Mouse (Mus musculus): ENCODE results near the gene Cldn10. TPM values are rescaled to one million over a fixed set of nuclear protein-coding genes. Genes with fewer than 3 reads are reported as not detected.
A peak's percentile ranks its signal among the peaks of the same experiment; 100 is the strongest.

The Cldn10 gene
- polyA plus RNA-seq, 1 experiment from 2014 or later, result 0.99 TPM

DNA sequence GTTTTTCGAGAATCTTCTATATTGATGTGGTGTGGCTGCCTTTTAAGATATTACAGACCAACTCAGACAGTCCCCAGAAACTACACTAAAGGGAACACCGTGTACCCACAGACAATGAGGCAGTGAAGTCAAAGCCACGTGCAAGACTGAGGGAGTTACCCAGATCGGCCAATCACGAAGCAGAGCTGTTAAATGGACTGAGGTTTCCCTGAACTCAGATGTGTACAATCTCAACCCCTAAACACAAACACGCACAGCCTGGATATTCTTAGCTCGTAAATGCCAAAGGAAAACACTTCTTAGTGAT, 96.5 kb downstream of the Cldn10 start:
- 91% methylated on average over 7 of the region's 7 CpGs for WGBS
- Histone ChIP-seq H3K4me3 (no peak overlapping the region), H3K9me3 (replicated peaks) (no peaks in the 10 kb centered on the region), H3K27ac (replicated peaks) (no peak overlapping the region), H3K27me3 (ENCODE audit: low read depth, poor library complexity, severe bottlenecking) (no peaks in the 10 kb centered on the region), H3K4me1 (no peaks in the 10 kb centered on the region), H3K36me3 (peaks cover 97% of the 10 kb centered on the region)
- no peak for DNase-seq (ENCODE audit: low spot score)

DNA sequence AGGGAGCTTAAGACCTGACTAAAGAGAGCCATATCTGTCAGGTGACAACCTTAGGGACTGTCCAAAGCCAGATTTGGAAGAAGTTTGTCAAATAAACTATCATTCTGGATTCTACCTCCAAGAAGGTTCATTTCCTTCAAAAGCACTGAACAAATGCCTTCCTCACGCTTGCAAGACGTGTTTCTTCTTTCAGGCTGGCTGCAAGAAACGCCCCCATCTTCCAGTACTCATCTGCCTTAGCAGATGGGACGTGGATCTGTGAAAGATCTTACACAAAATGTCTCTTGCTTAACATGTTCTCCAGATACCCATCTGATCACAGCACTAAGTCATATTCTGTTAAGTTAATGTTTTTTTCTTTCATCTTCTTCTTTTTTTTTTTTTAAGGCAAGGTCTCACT, 102.4 kb downstream of the Cldn10 start:
- H3K27ac ChIP-seq (replicated peaks), result no peak overlapping the region
- peaks cover 95% of the 10 kb centered on the region for H3K36me3 ChIP-seq
- DNase-seq (ENCODE audit: low spot score), result no peak
- H3K4me3 ChIP-seq, result no peak overlapping the region
- WGBS, result 91% methylated on average over 4 of the region's 4 CpGs
- H3K27me3 ChIP-seq (ENCODE audit: low read depth, poor library complexity, severe bottlenecking), result no peaks in the 10 kb centered on the region
- no peaks in the 10 kb centered on the region for H3K4me1 ChIP-seq
- H3K9me3 ChIP-seq (replicated peaks), result no peaks in the 10 kb centered on the region

GRCm38 (mm10) chr14:118895228-118895627, 107.5 kb downstream of the Cldn10 start:
- no peaks in the 10 kb centered on the region for H3K27me3 ChIP-seq (ENCODE audit: low read depth, poor library complexity, severe bottlenecking)
- H3K36me3 ChIP-seq, result peaks cover 91% of the 10 kb centered on the region
- no peak overlapping the region for H3K4me3 ChIP-seq
- H3K9me3 ChIP-seq (replicated peaks), result no peaks in the 10 kb centered on the region
- no peaks in the 10 kb centered on the region for H3K4me1 ChIP-seq
- no peak for DNase-seq (ENCODE audit: low spot score)
- H3K27ac ChIP-seq (replicated peaks), result no peak overlapping the region
- 94% methylated on average over 7 of the region's 7 CpGs for WGBS

DNA sequence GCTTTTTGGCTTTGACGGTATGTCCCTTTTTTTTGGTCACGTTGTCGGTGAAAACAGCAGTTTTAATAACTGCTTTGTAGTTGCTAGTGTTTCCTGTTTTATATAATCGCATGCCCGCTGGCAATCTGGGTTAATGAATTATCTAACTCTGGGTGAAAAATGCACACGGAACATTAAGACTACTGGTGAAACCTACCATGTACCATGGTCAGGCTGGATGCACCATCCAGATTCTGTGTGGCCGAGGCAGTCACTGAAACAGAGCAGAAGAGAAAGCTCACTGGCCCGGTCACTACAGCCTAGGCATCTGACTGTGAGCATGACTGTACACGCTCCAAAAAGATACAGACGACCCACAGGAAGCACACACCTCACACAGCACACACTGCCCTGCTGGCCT, 107.9 kb downstream of the Cldn10 start:
- Histone ChIP-seq H3K36me3 (peaks cover 92% of the 10 kb centered on the region), H3K27ac (replicated peaks) (no peak overlapping the region)

DNA sequence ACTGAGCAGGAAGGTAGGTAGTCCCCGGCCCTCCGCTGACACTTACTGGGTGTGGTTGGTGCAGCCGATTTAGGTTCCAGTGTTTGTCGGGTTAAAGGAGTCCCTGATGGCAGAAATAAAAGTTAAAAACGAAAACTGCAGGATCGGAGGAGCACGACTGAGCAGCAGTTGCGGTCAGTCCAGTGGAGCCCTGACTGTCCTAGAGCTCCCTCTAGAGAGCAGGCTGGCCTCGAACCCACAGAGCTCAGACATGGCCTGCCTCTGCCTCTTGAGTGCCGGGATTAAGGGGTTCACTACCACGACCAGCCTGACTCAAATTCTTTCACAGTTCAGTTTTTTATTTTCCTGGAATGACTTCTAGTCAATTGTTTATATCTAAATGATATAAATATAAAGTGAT, 112.2 kb downstream of the Cldn10 start:
- 86% methylated on average over 11 of the region's 11 CpGs for WGBS
- Histone ChIP-seq H3K4me1 (peaks cover 8% of the 10 kb centered on the region), H3K36me3 (peaks cover 93% of the 10 kb centered on the region)

More for the DNA sequence above, 107.9 kb downstream of the Cldn10 start:
- WGBS, result 94% methylated on average over 10 of the region's 10 CpGs
- H3K4me3 ChIP-seq, result no peak overlapping the region
- no peaks in the 10 kb centered on the region for H3K27me3 ChIP-seq (ENCODE audit: low read depth, poor library complexity, severe bottlenecking)
- DNase-seq (ENCODE audit: low spot score), result no peak
- H3K9me3 ChIP-seq (replicated peaks), result no peaks in the 10 kb centered on the region; the same call in 1 of the 2 replicates
- no peaks in the 10 kb centered on the region for H3K4me1 ChIP-seq

GRCm38 (mm10) chr14:118900911-118901310, 113.2 kb downstream of the Cldn10 start:
- H3K4me3 ChIP-seq, result no peak overlapping the region
- peaks cover 8% of the 10 kb centered on the region for H3K4me1 ChIP-seq
- peaks cover 11% of the 10 kb centered on the region; the same call in 1 of the 2 replicates for H3K9me3 ChIP-seq (replicated peaks)
- peaks cover 93% of the 10 kb centered on the region for H3K36me3 ChIP-seq
- WGBS, result 98% methylated on average over 1 of the region's 1 CpGs
- H3K27ac ChIP-seq (replicated peaks), result no peak overlapping the region
- H3K27me3 ChIP-seq (ENCODE audit: low read depth, poor library complexity, severe bottlenecking), result no peaks in the 10 kb centered on the region
- no peak for DNase-seq (ENCODE audit: low spot score)

More for the DNA sequence above, 112.2 kb downstream of the Cldn10 start:
- H3K27me3 ChIP-seq (ENCODE audit: low read depth, poor library complexity, severe bottlenecking), result no peaks in the 10 kb centered on the region
- no peak for DNase-seq (ENCODE audit: low spot score)
- H3K27ac ChIP-seq (replicated peaks), result no peak overlapping the region
- peaks cover 11% of the 10 kb centered on the region; the same call in 1 of the 2 replicates for H3K9me3 ChIP-seq (replicated peaks)
- H3K4me3 ChIP-seq, result no peak overlapping the region

DNA sequence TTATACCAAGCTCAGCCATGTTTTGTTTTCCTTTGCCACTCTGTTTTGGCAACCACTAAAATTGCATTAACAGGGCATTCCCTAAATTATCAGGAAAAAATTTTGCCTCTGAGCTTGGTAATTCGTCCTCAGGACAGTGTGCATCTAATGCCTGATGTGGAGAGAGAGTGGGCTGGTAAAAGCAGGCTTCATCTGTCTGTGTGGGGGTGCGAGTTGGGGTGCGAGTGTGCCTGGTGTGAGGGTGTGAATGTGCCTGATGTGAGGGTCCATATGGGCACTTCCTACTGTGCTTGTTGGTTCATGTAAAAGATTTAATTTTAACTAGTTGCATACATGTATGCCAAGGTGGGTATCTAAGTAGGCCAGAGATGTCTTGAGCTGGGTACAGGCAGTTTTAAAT, 115.7 kb downstream of the Cldn10 start:
- Histone ChIP-seq H3K4me1 (peaks cover 8% of the 10 kb centered on the region), H3K36me3 (peaks cover 97% of the 10 kb centered on the region), H3K4me3 (no peak overlapping the region), H3K9me3 (replicated peaks) (peaks cover 11% of the 10 kb centered on the region; the same call in 1 of the 2 replicates), H3K27ac (replicated peaks) (no peak overlapping the region), H3K27me3 (ENCODE audit: low read depth, poor library complexity, severe bottlenecking) (no peaks in the 10 kb centered on the region)
- no peak for DNase-seq (ENCODE audit: low spot score)
- 89% methylated on average over 3 of the region's 3 CpGs for WGBS

- Histone ChIP-seq H3K36me3 (peaks cover 97% of the 10 kb centered on the region), H3K4me1 (peaks cover 8% of the 10 kb centered on the region), H3K9me3 (replicated peaks) (peaks cover 11% of the 10 kb centered on the region; the same call in 1 of the 2 replicates), H3K4me3 (no peak overlapping the region), H3K27me3 (ENCODE audit: low read depth, poor library complexity, severe bottlenecking) (no peaks in the 10 kb centered on the region), H3K27ac (replicated peaks) (peak overlapping the region; percentile 17; the same call in 1 of the 2 replicates)
- 69% methylated on average over 6 of the region's 6 CpGs for WGBS
- DNase-seq (ENCODE audit: low spot score), result no peak
These were observed 116.3 kb downstream of the Cldn10 start for GRCm38 (mm10) chr14:118903867-118904562.

DNA sequence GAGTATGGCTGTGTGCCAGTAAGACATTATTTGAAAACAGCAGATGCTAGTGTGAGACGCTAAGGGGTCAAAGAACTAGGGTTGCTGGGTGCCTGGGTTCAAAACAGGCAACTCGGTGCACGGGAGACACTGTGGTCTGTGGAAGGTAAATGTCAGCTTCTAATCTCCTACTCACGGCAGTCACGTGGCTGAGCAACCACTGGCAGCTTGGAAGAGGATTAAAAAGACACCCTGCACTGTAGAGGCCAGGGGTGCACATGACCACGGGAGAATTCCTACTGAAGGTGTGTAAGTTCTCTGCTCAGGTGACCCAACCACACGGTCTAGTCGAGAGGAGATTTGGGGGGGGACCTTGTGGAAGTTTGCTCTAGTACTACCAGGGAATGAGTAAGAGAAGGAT, 119.9 kb downstream of the Cldn10 start:
- Histone ChIP-seq H3K4me3 (no peak overlapping the region), H3K27ac (replicated peaks) (no peak overlapping the region), H3K27me3 (ENCODE audit: low read depth, poor library complexity, severe bottlenecking) (no peaks in the 10 kb centered on the region), H3K36me3 (peaks cover 99% of the 10 kb centered on the region), H3K9me3 (replicated peaks) (no peaks in the 10 kb centered on the region), H3K4me1 (peaks cover 8% of the 10 kb centered on the region)
- DNase-seq (ENCODE audit: low spot score), result no peak
- 88% methylated on average over 8 of the region's 8 CpGs for WGBS

GRCm38 (mm10) chr14:118909872-118910271, 122.2 kb downstream of the Cldn10 start:
- no peak overlapping the region for H3K27ac ChIP-seq (replicated peaks)
- H3K36me3 ChIP-seq, result peaks cover 99% of the 10 kb centered on the region
- no peaks in the 10 kb centered on the region for H3K4me1 ChIP-seq
- no peak overlapping the region for H3K4me3 ChIP-seq
- 83% methylated on average over 8 of the region's 8 CpGs for WGBS
- no peak for DNase-seq (ENCODE audit: low spot score)
- no peaks in the 10 kb centered on the region for H3K27me3 ChIP-seq (ENCODE audit: low read depth, poor library complexity, severe bottlenecking)
- H3K9me3 ChIP-seq (replicated peaks), result no peaks in the 10 kb centered on the region

DNA sequence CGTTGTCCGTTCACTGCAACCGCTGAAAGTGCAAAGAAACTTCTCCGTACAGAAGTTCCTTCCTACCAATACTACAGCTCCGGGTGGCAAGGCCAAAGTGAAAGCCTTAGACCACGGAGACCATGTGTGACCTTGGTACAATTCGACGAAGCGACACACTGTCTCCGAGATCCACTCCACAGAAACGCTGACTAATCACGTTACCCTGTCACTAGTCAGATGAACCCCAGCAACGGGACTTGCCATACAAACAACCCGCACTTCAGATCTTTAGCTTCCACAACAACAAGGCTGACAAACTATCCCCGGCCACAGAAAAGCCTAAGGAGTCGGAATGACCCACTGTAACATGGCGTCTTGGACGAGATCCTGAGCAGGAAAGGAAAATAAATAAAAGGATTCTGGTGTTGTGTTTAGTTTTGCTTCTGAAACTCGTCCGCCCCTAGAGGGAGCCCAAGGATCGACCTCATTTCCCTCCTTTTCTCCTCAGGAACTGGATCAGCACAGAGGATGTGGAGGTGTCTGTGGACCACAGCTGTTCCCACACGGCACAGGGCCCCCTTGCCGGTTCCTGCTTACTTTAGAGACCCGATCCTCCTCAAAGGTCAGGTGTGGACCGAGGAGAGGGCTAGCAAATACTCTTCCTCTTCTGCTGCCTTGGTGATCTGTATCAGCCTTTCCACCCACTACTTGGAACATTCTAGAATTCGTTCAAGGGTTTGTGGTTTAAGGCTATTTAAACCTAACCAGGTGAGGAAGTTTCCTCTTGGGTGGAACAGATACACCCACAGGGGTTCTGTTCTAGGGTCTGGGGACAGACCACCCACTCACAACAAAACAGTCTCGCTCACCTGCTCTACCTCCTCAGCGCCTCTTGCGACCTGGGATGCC, 122.9 kb downstream of the Cldn10 start:
- peak; percentile 45 for DNase-seq (ENCODE audit: low spot score)
- Histone ChIP-seq H3K9me3 (replicated peaks) (no peaks in the 10 kb centered on the region), H3K4me3 (no peak overlapping the region), H3K36me3 (peaks cover 95% of the 10 kb centered on the region), H3K4me1 (no peaks in the 10 kb centered on the region), H3K27me3 (ENCODE audit: low read depth, poor library complexity, severe bottlenecking) (no peaks in the 10 kb centered on the region), H3K27ac (replicated peaks) (no peak overlapping the region)
- WGBS, result 71% methylated on average over 29 of the region's 29 CpGs

- Histone ChIP-seq H3K27ac (replicated peaks) (no peak overlapping the region), H3K4me3 (no peak overlapping the region), H3K4me1 (no peaks in the 10 kb centered on the region), H3K36me3 (peaks cover 93% of the 10 kb centered on the region), H3K27me3 (ENCODE audit: low read depth, poor library complexity, severe bottlenecking) (no peaks in the 10 kb centered on the region), H3K9me3 (replicated peaks) (no peaks in the 10 kb centered on the region)
- DNase-seq (ENCODE audit: low spot score), result no peak
- WGBS, result 87% methylated on average over 6 of the region's 6 CpGs
These were observed 123.8 kb downstream of the Cldn10 start for GRCm38 (mm10) chr14:118911521-118911920.

GRCm38 (mm10) chr14:118913651-118914050, 125.9 kb downstream of the Cldn10 start:
- WGBS, result 74% methylated on average over 5 of the region's 5 CpGs
- Histone ChIP-seq H3K27ac (replicated peaks) (no peak overlapping the region), H3K4me1 (no peaks in the 10 kb centered on the region), H3K9me3 (replicated peaks) (no peaks in the 10 kb centered on the region), H3K27me3 (ENCODE audit: low read depth, poor library complexity, severe bottlenecking) (no peaks in the 10 kb centered on the region), H3K4me3 (no peak overlapping the region), H3K36me3 (peaks cover 93% of the 10 kb centered on the region)
- no peak for DNase-seq (ENCODE audit: low spot score)

Data from midbrain, embryonic 10.5 days (tissue).